Mouse (Mus musculus) stomach, embryonic 16.5 days (tissue): ENCODE data around the gene Fcrla. TPM values are rescaled to one million over a fixed set of nuclear protein-coding genes. Genes with fewer than 3 reads are reported as not detected.

Experiments
- polyA plus RNA-seq: library from polyadenylated mRNA; unstranded; fragments of >200 nt; fragmentation: Nextera tagmentation; extraction: Ambion mirVana; gene quantifications from 2 replicates; pipeline ENCODE4 v1.2.1, GENCODE M21; 2015

Gene Fcrla
- polyA plus RNA-seq, 1 experiment from 2014 or later, result 0.15 TPM

Other genes with a start within 250 kb of the Fcrla start
- 9.8 and 10.0 TPM in 2 replicates for gene Atf6, start 59.8 kb downstream of the Fcrla start, polyA plus RNA-seq
- 1.4 and 1.8 TPM in 2 replicates for gene Gm26620, start 42.5 kb downstream of the Fcrla start, polyA plus RNA-seq
- 33.1 and 38.3 TPM in 2 replicates for gene Dusp12, start 42.0 kb downstream of the Fcrla start, polyA plus RNA-seq
- gene Fcrlb, start 14.6 kb downstream of the Fcrla start, polyA plus RNA-seq, result not detected in 2 replicates
- gene Fcgr2b, start 49.0 kb upstream of the Fcrla start, polyA plus RNA-seq, result 3.4 TPM in 2 replicates
- gene Fcgr4, start 91.3 kb upstream of the Fcrla start, polyA plus RNA-seq, result 0.90 and 1.5 TPM in 2 replicates
- gene Fcgr3, start 137.4 kb upstream of the Fcrla start, polyA plus RNA-seq, result 17.7 and 20.2 TPM in 2 replicates
- gene Cfap126, start 186.3 kb upstream of the Fcrla start, polyA plus RNA-seq, result 2.1 and 3.1 TPM in 2 replicates
- gene Sdhc, start 223.0 kb upstream of the Fcrla start, polyA plus RNA-seq, result 282 and 298 TPM in 2 replicates
- gene Mpz, start 223.1 kb upstream of the Fcrla start, polyA plus RNA-seq, result 2.4 and 2.9 TPM in 2 replicates